ENCODE assay signal across 14 mouse cellular contexts in the genomic region with DNA sequence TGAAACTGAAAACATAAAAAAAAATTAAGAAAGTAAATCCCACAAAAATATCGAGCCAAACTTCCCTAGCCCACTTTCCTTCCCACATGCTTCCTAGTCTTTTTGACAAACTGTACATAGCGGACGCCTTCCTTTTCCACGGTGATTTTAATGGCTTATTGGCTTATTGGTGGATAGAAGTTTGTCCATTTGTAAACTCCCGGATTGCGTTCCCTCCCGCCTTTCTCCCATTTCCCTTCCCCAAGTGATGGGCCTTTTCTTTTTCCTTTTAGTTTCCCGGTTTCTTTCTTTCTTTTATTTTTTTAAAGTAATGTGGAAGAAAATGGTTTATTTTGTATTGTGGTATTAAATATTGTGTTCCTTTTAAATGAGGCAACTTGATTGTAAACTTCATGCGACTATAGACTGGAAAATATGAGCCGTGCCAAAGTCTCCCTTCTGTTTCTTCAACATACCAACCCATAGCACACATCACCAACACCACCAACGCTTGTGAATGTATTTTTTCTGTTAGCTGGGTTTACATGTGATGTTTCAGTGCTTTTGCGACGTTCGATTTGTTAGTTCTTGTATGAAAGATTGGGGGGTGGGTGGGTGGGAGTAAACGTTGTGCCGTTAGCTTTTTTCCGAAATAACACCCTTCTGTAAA. TPM values are rescaled to one million over a fixed set of nuclear protein-coding genes. Genes with fewer than 3 reads are reported as not detected.
DNase-seq lines count a peak whose midpoint lies in the region; ATAC-seq lines count a peak whose summit lies in the region.
"Had no signal": no experiment of that assay in that cellular context is flagged by ENCODE, and none has a peak within 500 bp of the region (broad histone marks: within the 10 kb centered on the region; RNA-seq: fewer than 3 reads in every experiment).

No protein-coding gene starts in this region.

- peaks cover 68% of the 10 kb centered on the region for H3K27me3 ChIP-seq in forebrain, embryonic 12.5 days
- peaks cover 36% of the 10 kb centered on the region for H3K27me3 ChIP-seq in limb, embryonic 11.5 days (ENCODE audit: control insufficient read depth, insufficient read depth, low read length)
- H3K27me3 ChIP-seq in neural tube, embryonic 12.5 days (replicated peaks) = peaks cover 60% of the 10 kb centered on the region

- peak overlapping the region; percentile 90 for H3K4me3 ChIP-seq in forebrain, embryonic 12.5 days (replicated peaks)
- H3K4me3 ChIP-seq in limb, embryonic 11.5 days (ENCODE audit: low read depth, low read length) = peak overlapping the region; percentile 77
- peak overlapping the region; percentile 24 for H3K4me3 ChIP-seq in neural tube, embryonic 12.5 days
- H3K4me3 ChIP-seq: liver, embryonic 13.5 days; megakaryocyte, embryonic 14.5 days had no signal

- no peak for ATAC-seq in forebrain, embryonic 12.5 days (ENCODE audit: low FRiP score)
- ATAC-seq in limb, embryonic 11.5 days (ENCODE audit: insufficient number of reproducible peaks, low FRiP score, low TSS enrichment, low read depth) = no peak
- ATAC-seq in neural tube, embryonic 12.5 days (ENCODE audit: low FRiP score, low read depth) = no peak
- ATAC-seq in activated CD4-positive, CD25-positive, alpha-beta regulatory T cell, adult 4 months = no peak

- 11% methylated on average over 17 of the region's 17 CpGs for WGBS in forebrain, embryonic 12.5 days
- 17% methylated on average over 17 of the region's 17 CpGs for WGBS in limb, embryonic 11.5 days
- WGBS in neural tube, embryonic 12.5 days = 8% methylated on average over 17 of the region's 17 CpGs

- peaks cover 61% of the 10 kb centered on the region for H3K4me1 ChIP-seq in forebrain, embryonic 12.5 days
- peaks cover 30% of the 10 kb centered on the region for H3K4me1 ChIP-seq in limb, embryonic 11.5 days (ENCODE audit: control insufficient read depth, insufficient read depth, low read length)
- H3K4me1 ChIP-seq in neural tube, embryonic 12.5 days = peaks cover 32% of the 10 kb centered on the region

- H3K9ac ChIP-seq in forebrain, embryonic 12.5 days = peak overlapping the region; percentile 58
- H3K9ac ChIP-seq in limb, embryonic 11.5 days (ENCODE audit: low read length) = peak overlapping the region; percentile 60
- H3K9ac ChIP-seq in neural tube, embryonic 12.5 days = peak overlapping the region; percentile 44
- H3K9ac ChIP-seq: liver, embryonic 13.5 days had no signal

- DNase-seq in cerebellum, postnatal 10 days = peak; percentile 20 to 46
- DNase-seq in cerebellum, adult 9-10 months = no peak
- peak; percentile 49 for DNase-seq in limb, embryonic 11.5 days (ENCODE audit: low spot score)
- DNase-seq in layer of hippocampus, postnatal 36 days = no peak
- no peak for DNase-seq in right cerebral cortex, postnatal 36 days (ENCODE audit: low spot score in 2 of 2)
- DNase-seq: adrenal gland, postnatal 14 days; liver, embryonic 13.5 days had no signal

- H3K36me3 ChIP-seq in forebrain, embryonic 12.5 days (replicated peaks) = peaks cover 16% of the 10 kb centered on the region; the same call in 1 of the 2 replicates
- H3K36me3 ChIP-seq in limb, embryonic 11.5 days (ENCODE audit: control insufficient read depth, insufficient read depth, low read length) = no peaks in the 10 kb centered on the region
- no peaks in the 10 kb centered on the region for H3K36me3 ChIP-seq in neural tube, embryonic 12.5 days
- H3K36me3 ChIP-seq: liver, embryonic 13.5 days had no signal

- peak overlapping the region; percentile 61; the same call in 1 of the 2 replicates for H3K27ac ChIP-seq in forebrain, embryonic 12.5 days
- H3K27ac ChIP-seq in limb, embryonic 11.5 days (replicated peaks; ENCODE audit: low read depth, low read length) = no peak overlapping the region
- no peak overlapping the region for H3K27ac ChIP-seq in neural tube, embryonic 12.5 days
- H3K27ac ChIP-seq: liver, embryonic 13.5 days had no signal

- no peaks in the 10 kb centered on the region for H3K9me3 ChIP-seq in forebrain, embryonic 12.5 days
- H3K9me3 ChIP-seq in limb, embryonic 11.5 days (ENCODE audit: control insufficient read depth, low read length) = no peaks in the 10 kb centered on the region
- H3K9me3 ChIP-seq in neural tube, embryonic 12.5 days = no peaks in the 10 kb centered on the region
- H3K9me3 ChIP-seq: liver, embryonic 13.5 days had no signal

- H3K4me2 ChIP-seq in forebrain, embryonic 12.5 days = peak overlapping the region; percentile 63
- H3K4me2 ChIP-seq in limb, embryonic 11.5 days (ENCODE audit: low read depth, severe bottlenecking) = peak overlapping the region; percentile 75
- H3K4me2 ChIP-seq in neural tube, embryonic 12.5 days (replicated peaks) = peak overlapping the region; percentile 73
- H3K4me2 ChIP-seq: liver, embryonic 13.5 days had no signal

RNA-seq across cellular contexts. Expression of gene Zic2, which starts 4.3 kb away (rescaled TPM):
- 12.7 and 16.3 TPM in 2 replicates for polyA plus RNA-seq in forebrain, embryonic 12.5 days (2016; fragmentation: Nextera tagmentation; extraction: Ambion mirVana)
- polyA plus RNA-seq in limb, embryonic 11.5 days (2014; fragmentation: Nextera tagmentation; extraction: Ambion mirVana) = 5.1 and 5.6 TPM in 2 replicates
- polyA plus RNA-seq in neural tube, embryonic 12.5 days (2016; fragmentation: Nextera tagmentation; extraction: Ambion mirVana) = 11.6 and 13.4 TPM in 2 replicates
- total RNA-seq in layer of hippocampus, postnatal 36 days (2021) = 10 to 100 TPM; 17.3 to 19.5 TPM
- not detected for polyA plus RNA-seq in activated CD4-positive, CD25-positive, alpha-beta regulatory T cell, adult 4 months (2017; shearing (Covaris generic))
- total RNA-seq: adrenal gland, postnatal 14 days; common myeloid progenitor, adult 5-6 weeks had no signal
- polyA plus RNA-seq: heart, postnatal 0 days; kidney, embryonic 16.5 days; liver, embryonic 13.5 days had no signal

RNA-seq across cellular contexts. Expression of gene Gm10837, which starts 10.8 kb away (rescaled TPM):
- 0.36 and 0.59 TPM in 2 replicates for polyA plus RNA-seq in forebrain, embryonic 12.5 days (2016; fragmentation: Nextera tagmentation; extraction: Ambion mirVana)
- 0.16 and 0.19 TPM in 2 replicates for polyA plus RNA-seq in limb, embryonic 11.5 days (2014; fragmentation: Nextera tagmentation; extraction: Ambion mirVana)
- polyA plus RNA-seq in neural tube, embryonic 12.5 days (2016; fragmentation: Nextera tagmentation; extraction: Ambion mirVana) = 0.57 and 0.68 TPM in 2 replicates
- total RNA-seq in layer of hippocampus, postnatal 36 days (2021) = not detected
- not detected for polyA plus RNA-seq in activated CD4-positive, CD25-positive, alpha-beta regulatory T cell, adult 4 months (2017; shearing (Covaris generic))
- total RNA-seq: adrenal gland, postnatal 14 days; common myeloid progenitor, adult 5-6 weeks had no signal
- polyA plus RNA-seq: heart, postnatal 0 days; kidney, embryonic 16.5 days; liver, embryonic 13.5 days had no signal

RNA-seq across cellular contexts. Expression of gene Zic5, which starts 14.1 kb away (rescaled TPM):
- 18.6 and 25.8 TPM in 2 replicates for polyA plus RNA-seq in forebrain, embryonic 12.5 days (2016; fragmentation: Nextera tagmentation; extraction: Ambion mirVana)
- 11.3 and 12.5 TPM in 2 replicates for polyA plus RNA-seq in limb, embryonic 11.5 days (2014; fragmentation: Nextera tagmentation; extraction: Ambion mirVana)
- 11.3 and 14.3 TPM in 2 replicates for polyA plus RNA-seq in neural tube, embryonic 12.5 days (2016; fragmentation: Nextera tagmentation; extraction: Ambion mirVana)
- total RNA-seq in layer of hippocampus, postnatal 36 days (2021) = 1 to 10 TPM; 2.3 to 4.6 TPM
- polyA plus RNA-seq in activated CD4-positive, CD25-positive, alpha-beta regulatory T cell, adult 4 months (2017; shearing (Covaris generic)) = under 1 TPM in 1 of 2 experiments, not detected in 1; 0.12 TPM
- total RNA-seq: adrenal gland, postnatal 14 days; common myeloid progenitor, adult 5-6 weeks had no signal
- polyA plus RNA-seq: heart, postnatal 0 days had no signal

RNA-seq across cellular contexts. Expression of gene Gm5089, which starts 28.7 kb away (rescaled TPM):
- polyA plus RNA-seq in forebrain, embryonic 12.5 days (2016; fragmentation: Nextera tagmentation; extraction: Ambion mirVana) = 1.6 and 2.1 TPM in 2 replicates
- 0.24 and 0.33 TPM in 2 replicates for polyA plus RNA-seq in limb, embryonic 11.5 days (2014; fragmentation: Nextera tagmentation; extraction: Ambion mirVana)
- 1.3 TPM in 2 replicates for polyA plus RNA-seq in neural tube, embryonic 12.5 days (2016; fragmentation: Nextera tagmentation; extraction: Ambion mirVana)
- total RNA-seq in layer of hippocampus, postnatal 36 days (2021) = under 1 TPM; 0.27 to 0.68 TPM
- polyA plus RNA-seq in activated CD4-positive, CD25-positive, alpha-beta regulatory T cell, adult 4 months (2017; shearing (Covaris generic)) = not detected
- total RNA-seq: adrenal gland, postnatal 14 days; common myeloid progenitor, adult 5-6 weeks had no signal
- polyA plus RNA-seq: heart, postnatal 0 days; kidney, embryonic 16.5 days; liver, embryonic 13.5 days had no signal

RNA-seq across cellular contexts. Expression of gene Pcca, which starts 54.5 kb away (rescaled TPM):
- polyA plus RNA-seq in forebrain, embryonic 12.5 days (2016; fragmentation: Nextera tagmentation; extraction: Ambion mirVana) = 34.7 and 38.6 TPM in 2 replicates
- 36.4 and 38.8 TPM in 2 replicates for polyA plus RNA-seq in limb, embryonic 11.5 days (2014; fragmentation: Nextera tagmentation; extraction: Ambion mirVana)
- polyA plus RNA-seq in neural tube, embryonic 12.5 days (2016; fragmentation: Nextera tagmentation; extraction: Ambion mirVana) = 33.0 and 35.0 TPM in 2 replicates
- total RNA-seq in layer of hippocampus, postnatal 36 days (2021) = 10 to 100 TPM; 36.1 to 52.2 TPM
- 10 to 100 TPM; 11.5 to 19.5 TPM for polyA plus RNA-seq in activated CD4-positive, CD25-positive, alpha-beta regulatory T cell, adult 4 months (2017; shearing (Covaris generic))

Comparison
In these comparisons a context has a peak if more than half of its experiments do, and no peak if none do; other contexts are left out.
1. DNase-seq: peak in cerebellum, postnatal 10 days (2 of 2) and limb, embryonic 11.5 days (single experiment); none in cerebellum, adult 9-10 months (single experiment), layer of hippocampus, postnatal 36 days (0 of 2) and right cerebral cortex, postnatal 36 days (0 of 2).
2. H3K4me3 ChIP-seq: peak in every context shown above with its lines; median percentile 90 in forebrain, embryonic 12.5 days; 77 in limb, embryonic 11.5 days; 24 in neural tube, embryonic 12.5 days.
3. RNA of gene Zic5, which starts 14.1 kb away (polyA plus RNA-seq): 18.6 to 25.8 TPM in forebrain, embryonic 12.5 days, 11.3 to 14.3 TPM in neural tube, embryonic 12.5 days and 11.3 to 12.5 TPM in limb, embryonic 11.5 days; 0.12 TPM in activated CD4-positive, CD25-positive, alpha-beta regulatory T cell, adult 4 months; every median in the first group is over 10 times any median in the second.
4. Peak in every context shown above with its lines, with median percentiles within 50 percentile points of each other: H3K4me2 ChIP-seq and H3K9ac ChIP-seq.